Mouse (Mus musculus): ENCODE results near the gene Sepsecs. TPM values are rescaled to one million over a fixed set of nuclear protein-coding genes. Genes with fewer than 3 reads are reported as not detected.

The Sepsecs gene
- total RNA-seq, 4 experiments from 2014 or later, result 10.8 to 16.5 (median 11.2) TPM

- no peak for DNase-seq (ENCODE audit: low spot score in 2 of 2)
These were observed 25.3 kb downstream of the Sepsecs start for GRCm38 (mm10) chr5:52643947-52644840.

GRCm38 (mm10) chr5:52641736-52642135 is 27.8 kb downstream of the Sepsecs start:
- no peak for DNase-seq (ENCODE audit: low spot score in 2 of 2)

GRCm38 (mm10) chr5:52638916-52639315 is 30.6 kb downstream of the Sepsecs start:
- DNase-seq (ENCODE audit: low spot score in 2 of 2), result no peak

GRCm38 (mm10) chr5:52638006-52638405 is 31.5 kb downstream of the Sepsecs start:
- no peak for DNase-seq (ENCODE audit: low spot score in 2 of 2)

- no peak for DNase-seq (ENCODE audit: low spot score in 2 of 2)
These were observed 32.6 kb downstream of the Sepsecs start for GRCm38 (mm10) chr5:52636923-52637322.

GRCm38 (mm10) chr5:52636025-52636755 is 33.3 kb downstream of the Sepsecs start:
- DNase-seq (ENCODE audit: low spot score in 2 of 2), result no peak

GRCm38 (mm10) chr5:52634017-52634416 is 35.5 kb downstream of the Sepsecs start:
- peak in 1 of 2 experiments; percentile 30 for DNase-seq (ENCODE audit: low spot score in 2 of 2)

GRCm38 (mm10) chr5:52630541-52630940 is 39.0 kb downstream of the Sepsecs start:
- no peak for DNase-seq (ENCODE audit: low spot score in 2 of 2)

GRCm38 (mm10) chr5:52629214-52629613 is 40.3 kb downstream of the Sepsecs start:
- DNase-seq (ENCODE audit: low spot score in 2 of 2), result no peak

GRCm38 (mm10) chr5:52628783-52629182 is 40.7 kb downstream of the Sepsecs start:
- DNase-seq (ENCODE audit: low spot score in 2 of 2), result no peak

- DNase-seq (ENCODE audit: low spot score in 2 of 2), result no peak
These were observed 41.8 kb downstream of the Sepsecs start for GRCm38 (mm10) chr5:52627713-52628112.

GRCm38 (mm10) chr5:52626092-52626491 is 43.4 kb downstream of the Sepsecs start:
- DNase-seq (ENCODE audit: low spot score in 2 of 2), result no peak

- DNase-seq (ENCODE audit: low spot score in 2 of 2), result no peak
These were observed 44.6 kb downstream of the Sepsecs start for GRCm38 (mm10) chr5:52624956-52625355.

GRCm38 (mm10) chr5:52623099-52623498 is 46.4 kb downstream of the Sepsecs start:
- no peak for DNase-seq (ENCODE audit: low spot score in 2 of 2)

GRCm38 (mm10) chr5:52618348-52619270 is 50.9 kb downstream of the Sepsecs start:
- DNase-seq (ENCODE audit: low spot score in 2 of 2), result peak; percentile 67 to 90

GRCm38 (mm10) chr5:52617711-52618347 is 51.7 kb downstream of the Sepsecs start:
- no peak for DNase-seq (ENCODE audit: low spot score in 2 of 2)

GRCm38 (mm10) chr5:52616549-52616948 is 53.0 kb downstream of the Sepsecs start:
- DNase-seq (ENCODE audit: low spot score in 2 of 2), result peak in 1 of 2 experiments; percentile 60

GRCm38 (mm10) chr5:52615421-52615820 is 54.1 kb downstream of the Sepsecs start:
- no peak for DNase-seq (ENCODE audit: low spot score in 2 of 2)

GRCm38 (mm10) chr5:52614686-52615085 is 54.8 kb downstream of the Sepsecs start:
- no peak for DNase-seq (ENCODE audit: low spot score in 2 of 2)

- no peak for DNase-seq (ENCODE audit: low spot score in 2 of 2)
These were observed 56.7 kb downstream of the Sepsecs start for GRCm38 (mm10) chr5:52612776-52613175.

Measured in left cerebral cortex, adult 8-10 months (tissue).